Mouse (Mus musculus): ENCODE measurements around the gene Fam118b.

Gene Fam118b

GRCm38 (mm10) chr9:35197625-35198024 is 70.0 kb downstream of the Fam118b start:
- no peak for DNase-seq (ENCODE audit: low spot score in 2 of 2)

- no peak for DNase-seq (ENCODE audit: low spot score in 2 of 2)
Observed at GRCm38 (mm10) chr9:35194048-35194447, 73.6 kb downstream of the Fam118b start.

GRCm38 (mm10) chr9:35192983-35193542 is 74.5 kb downstream of the Fam118b start:
- no peak for DNase-seq (ENCODE audit: low spot score in 2 of 2)

GRCm38 (mm10) chr9:35188700-35189099 is 78.9 kb downstream of the Fam118b start:
- DNase-seq (ENCODE audit: low spot score in 2 of 2) = peak; percentile 46 to 51

GRCm38 (mm10) chr9:35187351-35187903 is 80.2 kb downstream of the Fam118b start:
- DNase-seq (ENCODE audit: low spot score in 2 of 2) = no peak

- no peak for DNase-seq (ENCODE audit: low spot score in 2 of 2)
Observed at GRCm38 (mm10) chr9:35186430-35186829, 81.2 kb downstream of the Fam118b start.

DNA sequence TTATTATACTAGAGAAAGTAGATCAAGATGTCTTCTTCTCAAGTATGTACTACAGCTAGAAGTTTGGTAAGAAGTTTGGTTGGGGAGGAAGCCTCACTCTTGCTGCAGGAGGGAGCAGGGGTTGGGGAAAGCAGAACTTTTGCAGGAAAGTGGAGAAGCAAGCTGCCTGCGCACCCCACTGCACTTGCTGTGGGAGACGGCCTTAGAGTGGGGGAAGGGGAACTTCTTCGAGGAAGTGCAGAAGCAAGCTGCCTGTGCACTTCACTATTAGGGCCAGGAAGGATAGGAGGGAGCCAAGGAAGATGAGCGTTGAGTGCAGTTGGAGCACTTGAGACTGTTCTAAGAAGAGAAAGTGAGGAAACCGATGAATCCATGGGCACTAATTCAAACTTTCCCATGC is 84.2 kb downstream of the Fam118b start:
- no peak for DNase-seq (ENCODE audit: low spot score in 2 of 2)

DNA sequence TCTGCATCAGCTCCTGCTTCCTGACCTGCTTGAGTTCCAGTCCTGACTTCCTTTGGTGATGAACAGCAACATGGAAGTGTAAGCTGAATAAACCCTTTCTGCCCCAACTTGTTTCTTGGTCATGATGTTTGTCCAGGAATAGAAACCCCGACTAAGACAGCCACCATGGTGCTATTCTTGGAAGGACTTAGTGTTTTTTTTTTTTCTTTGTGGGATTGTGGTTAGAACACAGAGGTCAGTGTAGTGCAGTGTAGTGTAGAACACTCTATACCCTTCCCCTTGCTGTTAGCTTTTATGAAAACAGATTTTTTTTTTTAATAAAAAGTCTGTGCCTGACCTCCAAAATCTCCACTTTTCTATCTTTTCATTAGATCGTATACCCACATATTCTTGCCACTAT is 84.8 kb downstream of the Fam118b start:
- no peak for DNase-seq (ENCODE audit: low spot score in 2 of 2)

- no peak for DNase-seq (ENCODE audit: low spot score in 2 of 2)
Observed at GRCm38 (mm10) chr9:35176124-35176659, 91.4 kb downstream of the Fam118b start.

GRCm38 (mm10) chr9:35175251-35176123 is 92.1 kb downstream of the Fam118b start, which contains the start of gene Dcps:
Gene Dcps, minus strand, starts transcription at chr9:35176061.
- peak; percentile 97 to 98 for DNase-seq (ENCODE audit: low spot score in 2 of 2)

- no peak for DNase-seq (ENCODE audit: low spot score in 2 of 2)
Observed at GRCm38 (mm10) chr9:35173331-35173730, 94.3 kb downstream of the Fam118b start.

DNA sequence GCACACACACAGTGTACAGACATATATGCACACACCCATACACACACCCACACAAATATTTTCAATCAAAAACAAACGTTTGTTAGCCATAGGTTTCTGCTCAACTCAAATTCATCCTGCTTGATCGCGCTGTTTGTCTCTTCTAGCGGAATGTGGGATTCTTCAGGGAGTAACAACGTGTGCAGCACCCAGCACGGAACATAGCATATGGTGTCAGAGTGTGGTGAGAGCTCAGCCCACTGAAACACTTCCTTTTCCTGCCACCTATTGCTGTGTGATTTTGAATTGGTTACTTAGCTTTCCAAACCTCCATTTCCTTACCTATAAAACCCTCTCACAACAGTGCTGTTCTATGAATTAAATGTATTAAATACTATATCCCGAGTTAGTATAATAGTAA is 97.5 kb downstream of the Fam118b start:
- peak in 1 of 2 experiments; percentile 23 for DNase-seq (ENCODE audit: low spot score in 2 of 2)
